Comparison of ENCODE assay signal across 15 mouse cellular contexts in the genomic region with DNA sequence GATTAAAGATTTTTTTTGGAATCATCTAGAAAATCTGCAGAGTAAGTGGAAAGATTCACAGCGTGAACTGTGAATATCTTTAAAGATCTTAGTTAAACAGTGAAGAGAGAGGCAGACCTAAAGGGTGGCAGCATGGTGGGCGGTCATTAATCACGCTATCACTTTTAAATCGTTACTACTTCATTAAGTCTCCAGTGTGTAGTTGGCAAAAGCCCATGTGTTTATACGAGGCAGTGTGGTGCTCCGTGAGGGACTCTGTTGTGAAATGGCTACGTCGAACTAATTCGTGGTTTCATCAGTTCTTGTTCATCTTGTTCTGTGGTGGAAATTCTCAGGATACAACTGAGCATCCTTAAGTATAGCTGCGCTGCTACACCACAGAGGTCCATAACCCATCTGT.
"Had no signal": no experiment of that assay in that cellular context is flagged by ENCODE, and none has a peak within 500 bp of the region (broad histone marks: within the 10 kb centered on the region; RNA-seq: fewer than 3 reads in every experiment).

No protein-coding gene starts in this region.

- H3K4me2 ChIP-seq: lung, embryonic 15.5 days; midbrain, embryonic 11.5 days; midbrain, embryonic 13.5 days; midbrain, embryonic 15.5 days; neural tube, embryonic 12.5 days had no signal

- H3K27me3 ChIP-seq: lung, embryonic 15.5 days; megakaryocyte, embryonic 14.5 days; midbrain, embryonic 13.5 days; midbrain, embryonic 15.5 days; neural tube, embryonic 12.5 days had no signal

- H3K27ac ChIP-seq: lung, embryonic 15.5 days; macrophage; midbrain, embryonic 13.5 days; midbrain, embryonic 15.5 days; neural tube, embryonic 12.5 days had no signal

- H3K4me1 ChIP-seq: lung, embryonic 15.5 days; megakaryocyte, embryonic 14.5 days had no signal

- H3K9me3 ChIP-seq: lung, embryonic 15.5 days; midbrain, embryonic 13.5 days; midbrain, embryonic 15.5 days; neural tube, embryonic 12.5 days had no signal

- ATAC-seq: lung, postnatal 0 days; midbrain, embryonic 13.5 days; midbrain, embryonic 15.5 days had no signal

- H3K4me3 ChIP-seq: lung, embryonic 15.5 days; megakaryocyte, embryonic 14.5 days; midbrain, embryonic 13.5 days; midbrain, embryonic 15.5 days; neural tube, embryonic 12.5 days had no signal

- H3K9ac ChIP-seq: lung, embryonic 15.5 days; midbrain, embryonic 13.5 days; midbrain, embryonic 15.5 days; neural tube, embryonic 12.5 days had no signal

- H3K36me3 ChIP-seq: lung, embryonic 15.5 days; midbrain, embryonic 13.5 days; midbrain, embryonic 15.5 days; neural tube, embryonic 12.5 days had no signal

- DNase-seq: lung, adult 2 months; lung, postnatal 14 days; lung, postnatal 36 days; right cerebral cortex, postnatal 14 days; thymus, adult 18-20 months; thymus, postnatal 14 days; thymus, postnatal 36 days had no signal
